Mouse (Mus musculus) Patski (cell line): ENCODE data around the gene Fam214a. TPM values are rescaled to one million over a fixed set of nuclear protein-coding genes. Genes with fewer than 3 reads are reported as not detected.
A peak's percentile ranks its signal among the peaks of the same experiment; 100 is the strongest.

Experiments used
- ATAC-seq: fragments of 100-300 bp; one replicate; pipeline ENCODE4 v1.8.0; 2021
- CTCF ChIA-PET: fragments of 350-600 bp; sonication (Branson Sonifier 250); formaldehyde crosslinking; loops from one replicate; lab custom pipeline; 2022; ENCODE audit warnings: inconsistent platforms; lab: Charles Lee
- POLR2A ChIA-PET: fragments of 350-600 bp; sonication (Branson Sonifier 250); formaldehyde crosslinking; loops from one replicate; lab custom pipeline; 2022; ENCODE audit warnings: antibody characterized with exemption, inconsistent platforms; lab: Charles Lee
- DNase-seq: peaks from one replicate; pipeline ENCODE4 v3.0.0-alpha.2; 2011; ENCODE audit warnings: low read depth, low spot score
- H3K27me3 ChIP-seq: fragments of 371-371 bp; one replicate; pipeline ENCODE4 v1.5.1; 2021
- CTCF ChIP-seq: fragments of 100-300 bp; IDR thresholded peaks from one replicate; pipeline ENCODE4 v1.5.1; 2021
- in situ Hi-C: fragments of 300-500 bp; cut with MboI; formaldehyde crosslinking; loops from 3 replicates; pipeline ENCODE4 v1.11.1; 2018; ENCODE audit warnings: low pct_unique_long_range_greater_than_20kb, mixed read lengths
- polyA plus RNA-seq: library from polyadenylated mRNA; unstranded; gene quantifications from one replicate; pipeline ENCODE4 v1.2.3, GENCODE M21; 2021

The Fam214a gene
- polyA plus RNA-seq, 1 experiment from 2014 or later = 14.3 TPM

DNA sequence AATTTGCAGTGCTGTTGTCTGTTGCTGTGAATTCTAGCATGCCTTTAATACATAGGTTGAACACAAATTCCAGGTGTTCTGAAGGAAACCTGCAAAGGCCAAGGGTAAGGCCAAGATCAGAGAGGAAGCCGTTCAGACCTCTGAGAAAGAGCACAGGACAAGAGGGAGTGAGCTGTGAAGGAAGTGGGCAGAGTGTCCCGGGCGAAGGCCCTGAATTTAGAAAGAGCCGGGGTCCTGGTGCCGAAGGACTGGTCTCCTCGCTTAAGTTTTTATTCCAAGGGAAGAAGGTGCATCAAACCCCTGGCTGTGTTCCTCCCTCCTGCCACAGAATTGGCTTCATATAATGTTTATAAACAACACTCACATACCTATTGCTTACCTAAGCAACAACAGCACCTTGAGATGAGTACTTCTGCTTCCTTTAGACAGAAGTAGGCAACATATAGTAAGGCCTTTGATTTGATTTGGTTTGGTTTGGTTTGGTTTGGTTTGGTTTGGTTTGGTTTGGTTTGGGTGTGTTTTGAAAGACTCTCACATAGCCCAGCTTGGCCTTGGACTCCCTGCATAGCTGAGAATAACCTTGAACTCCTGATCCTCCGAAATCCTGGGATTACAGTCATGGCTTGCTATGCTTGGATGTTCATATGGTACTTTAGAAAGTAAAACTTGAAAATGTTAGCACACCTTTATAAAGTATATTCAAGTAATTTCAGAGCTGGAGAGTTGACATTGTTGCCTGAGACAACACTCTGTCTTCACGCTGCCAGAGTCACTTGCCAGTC lies 16.2 kb downstream of the Fam214a start:
- in situ Hi-C loops = no loop called here
- DNase-seq (no peak), ATAC-seq (no peak)
- no peaks in the 10 kb centered on the region for H3K27me3 ChIP-seq
- TF ChIP-seq CTCF = no peak
- POLR2A ChIA-PET = no interaction called here
- CTCF ChIA-PET = interaction anchor here (1.2 to 1.9 kb wide), 2 partner anchors 43 to 64 kb away, joined by 3 to 4 read pairs; no protein-coding TSS in a partner anchor

DNA sequence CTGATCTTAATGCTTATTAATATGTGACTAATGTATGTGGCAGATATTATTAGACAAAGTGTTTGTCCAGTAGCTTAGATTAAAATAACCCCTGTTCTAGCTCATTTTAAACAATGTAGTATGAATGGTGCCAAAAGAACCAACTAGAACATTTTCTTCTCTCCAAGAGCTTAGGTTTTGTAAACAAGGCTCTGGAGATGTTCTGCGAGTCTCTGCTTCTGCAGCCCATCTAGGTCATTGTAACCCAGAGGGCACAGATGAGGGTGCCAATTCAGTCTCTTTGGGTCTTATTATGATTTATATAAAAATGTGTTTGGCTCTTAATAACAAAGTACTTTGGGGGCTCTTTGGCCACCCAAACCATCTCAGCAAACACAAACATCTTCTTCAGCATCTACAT lies 17.9 kb downstream of the Fam214a start:
- ATAC-seq (no peak), DNase-seq (no peak)
- ChIA-PET POLR2A (interaction anchor here (0.5 kb wide), 1 partner anchor 63 kb away, joined by 3 read pairs; no protein-coding TSS in a partner anchor), CTCF (interaction anchor here (0.8 kb wide), 1 partner anchor 9 kb away, joined by 3 read pairs; no protein-coding TSS in a partner anchor)
- no peak for TF ChIP-seq CTCF
- in situ Hi-C loops = no loop called here
- no peaks in the 10 kb centered on the region for H3K27me3 ChIP-seq

DNA sequence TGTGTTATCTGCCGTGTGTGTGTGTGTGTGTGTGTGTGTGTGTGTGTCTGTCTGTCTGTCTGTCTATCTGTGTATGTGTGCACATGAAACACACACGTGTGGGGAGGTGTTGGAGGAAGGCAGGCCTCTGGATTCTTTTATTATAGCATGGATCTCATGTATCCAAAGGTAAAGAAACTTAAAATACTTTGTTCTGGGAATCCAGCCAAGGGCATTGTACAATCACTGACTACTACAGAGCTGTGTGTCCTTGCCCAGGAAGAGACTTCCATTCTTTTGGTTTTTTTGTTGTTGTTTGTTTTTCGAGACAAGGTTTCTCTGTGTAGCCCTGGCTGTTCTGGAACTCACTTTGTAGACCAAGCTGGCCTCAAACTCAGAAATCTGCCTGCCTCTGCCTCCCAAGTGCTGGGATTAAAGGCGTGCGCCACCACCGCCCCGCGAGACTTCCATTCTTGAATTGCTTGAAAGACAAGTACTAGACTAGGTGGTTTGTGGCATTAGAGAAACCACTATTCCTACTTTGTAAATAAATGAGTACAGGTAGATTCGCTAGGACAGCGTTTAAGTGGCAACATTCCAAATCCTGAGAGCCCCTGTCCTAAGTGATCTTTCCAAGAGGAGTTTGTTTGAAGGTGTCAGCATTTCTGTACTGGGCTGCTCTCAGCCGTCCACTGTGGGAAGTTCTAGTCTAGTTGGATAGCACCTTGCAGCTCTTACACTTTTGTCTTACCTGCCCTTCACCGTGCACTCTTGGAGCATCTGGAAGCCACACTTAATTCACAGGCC lies 18.7 kb downstream of the Fam214a start:
- no peak for TF ChIP-seq CTCF
- DNase-seq (no peak), ATAC-seq (no peak)
- in situ Hi-C loops = no loop called here
- POLR2A ChIA-PET = no interaction called here
- CTCF ChIA-PET = interaction anchor here (0.8 kb wide), 1 partner anchor 9 kb away, joined by 3 read pairs; no protein-coding TSS in a partner anchor
- H3K27me3 ChIP-seq = no peaks in the 10 kb centered on the region

DNA sequence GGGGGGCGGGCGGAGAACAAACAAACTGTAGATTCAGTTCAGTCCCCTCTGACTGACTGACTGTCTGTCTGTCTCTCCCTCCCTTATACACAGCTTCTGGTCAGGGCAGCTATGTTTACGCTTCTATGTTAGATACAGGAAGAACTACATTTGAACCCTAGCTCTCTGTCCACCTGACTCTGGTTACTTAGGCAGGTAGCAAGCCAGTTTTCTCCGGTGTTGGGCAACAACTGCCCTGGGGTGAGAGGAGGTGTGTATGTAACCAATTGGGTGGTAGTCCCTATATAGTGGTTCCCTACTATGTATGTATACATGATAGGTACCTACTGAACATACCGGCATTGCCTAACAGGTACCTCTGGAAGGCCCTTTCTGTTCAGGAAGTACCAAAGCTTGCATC lies 20.1 kb downstream of the Fam214a start:
- in situ Hi-C loops = no loop called here
- DNase-seq (no peak), ATAC-seq (no peak)
- POLR2A ChIA-PET = no interaction called here
- CTCF ChIA-PET = interaction anchor here (1.2 kb wide), 1 partner anchor 9 kb away, joined by 4 read pairs; no protein-coding TSS in a partner anchor
- TF ChIP-seq CTCF = no peak
- H3K27me3 ChIP-seq = no peaks in the 10 kb centered on the region

DNA sequence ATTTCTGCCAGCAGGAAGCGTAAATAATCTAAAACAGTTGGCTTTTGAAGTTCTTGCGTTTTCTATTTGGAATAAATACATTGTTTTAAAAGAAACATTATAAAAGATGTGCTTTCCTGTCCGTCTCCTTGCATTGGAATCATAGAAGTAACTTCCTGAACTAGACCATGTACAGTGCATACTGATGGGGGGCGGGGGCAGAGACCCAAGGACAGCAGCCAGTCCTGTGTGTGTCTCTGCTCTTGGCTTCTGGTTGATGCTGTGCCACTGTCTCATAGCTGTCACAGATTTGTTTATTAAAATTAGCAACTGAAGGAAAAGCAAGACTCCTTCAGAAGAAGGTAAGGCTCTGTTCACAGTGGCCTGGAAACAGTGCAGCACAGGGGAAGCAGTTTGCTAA lies 20.5 kb downstream of the Fam214a start:
- ChIA-PET CTCF (interaction anchor here (1.2 kb wide), 1 partner anchor 10 kb away, joined by 4 read pairs; no protein-coding TSS in a partner anchor), POLR2A (no interaction called here)
- ATAC-seq (no peak), DNase-seq (no peak)
- in situ Hi-C loops = no loop called here
- H3K27me3 ChIP-seq = no peaks in the 10 kb centered on the region
- no peak for TF ChIP-seq CTCF

DNA sequence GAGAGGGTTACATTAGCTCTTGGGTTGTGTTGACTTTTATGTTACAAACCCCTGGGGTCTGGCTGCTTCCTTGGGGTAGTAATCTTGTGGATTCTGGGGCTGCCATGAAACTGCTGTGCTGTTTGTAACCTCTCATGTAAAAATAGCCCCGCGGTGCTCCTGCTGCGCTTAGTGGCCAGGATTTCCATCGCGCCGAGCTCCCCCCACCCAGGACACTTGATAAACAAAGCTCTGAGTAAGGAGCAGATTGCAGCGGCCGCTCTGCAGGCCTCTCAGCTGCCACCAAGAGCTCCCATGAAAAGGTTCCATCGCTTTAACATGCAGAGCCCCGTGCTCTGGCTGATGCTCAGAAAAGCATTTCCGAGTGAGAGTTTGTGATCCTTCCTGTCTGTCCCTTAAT lies 22.1 kb downstream of the Fam214a start:
- no peak for TF ChIP-seq CTCF
- no peaks in the 10 kb centered on the region for H3K27me3 ChIP-seq
- CTCF ChIA-PET = interaction anchor here (0.9 to 1.2 kb wide), 3 partner anchors 10 to 23 kb away, joined by 3 to 7 read pairs (median 3); no protein-coding TSS in a partner anchor
- in situ Hi-C loops = no loop called here
- POLR2A ChIA-PET = interaction anchor here (1.1 kb wide), 1 partner anchor 13 kb away, joined by 3 read pairs; no protein-coding TSS in a partner anchor
- ATAC-seq (no peak), DNase-seq (no peak)

DNA sequence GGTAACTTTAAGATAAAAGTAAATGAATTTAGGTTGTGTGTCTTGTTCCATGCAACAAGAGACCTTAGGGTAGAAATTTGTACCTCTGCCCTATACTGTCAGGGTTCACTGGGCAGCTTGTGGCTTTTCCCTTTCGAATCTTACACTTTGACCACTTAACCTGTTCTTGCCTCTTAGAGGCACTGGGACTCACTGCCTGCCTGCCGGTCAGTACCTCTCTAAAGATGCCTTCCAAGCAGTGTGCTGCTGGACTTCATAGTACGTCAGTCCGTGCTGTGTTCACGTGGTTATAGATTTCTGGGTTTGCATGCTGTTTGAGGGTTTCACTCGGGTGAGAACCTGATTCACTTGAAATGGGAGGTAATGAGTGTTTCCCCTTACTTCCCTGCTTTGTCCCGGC lies 22.7 kb downstream of the Fam214a start:
- H3K27me3 ChIP-seq = no peaks in the 10 kb centered on the region
- peak; percentile 37 for ATAC-seq
- in situ Hi-C loops = no loop called here
- CTCF ChIA-PET = interaction anchor here (1.2 kb wide), 2 partner anchors 10 to 24 kb away, joined by 3 to 7 read pairs; no protein-coding TSS in a partner anchor
- no peak for DNase-seq
- POLR2A ChIA-PET = interaction anchor here (0.7 kb wide), 1 partner anchor 67 kb away, joined by 3 read pairs; no protein-coding TSS in a partner anchor
- TF ChIP-seq CTCF = no peak

DNA sequence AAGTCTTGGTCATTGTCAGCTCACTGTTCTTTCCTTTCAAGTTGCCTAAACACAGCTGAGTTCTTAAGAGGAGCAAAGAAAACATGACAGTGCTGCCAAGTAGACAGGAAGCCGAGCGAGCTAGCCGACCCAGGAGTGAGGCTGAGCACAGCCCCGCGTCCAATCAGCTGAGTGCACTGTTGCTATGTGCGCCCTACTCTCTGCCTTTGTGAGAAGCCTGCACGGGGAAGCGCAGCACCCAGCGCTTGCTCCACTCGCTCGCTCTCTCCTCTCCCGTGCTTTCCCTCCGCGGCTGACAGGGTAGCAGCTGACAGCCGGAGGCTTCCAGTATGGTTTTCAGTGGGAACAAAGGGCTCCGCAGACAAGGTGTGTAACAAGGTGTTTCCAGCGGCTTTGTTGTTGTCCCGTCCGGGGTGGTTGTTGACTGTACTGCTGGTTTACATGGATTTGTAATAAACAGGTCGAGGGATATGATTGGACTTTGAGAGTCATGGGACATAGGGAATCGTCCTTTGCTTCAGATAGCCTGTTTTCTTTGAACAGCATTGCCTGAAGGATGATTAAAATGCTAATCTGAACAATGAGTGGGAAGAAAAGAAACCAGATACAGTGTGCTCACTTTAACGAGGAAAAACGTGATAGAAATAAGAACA lies 23.4 kb downstream of the Fam214a start:
- ATAC-seq (peak; percentile 100), DNase-seq (peak; percentile 59)
- in situ Hi-C loops = no loop called here
- CTCF ChIA-PET = interaction anchor here (1.2 to 3.3 kb wide), 3 partner anchors 15 to 24 kb away, joined by 3 to 10 read pairs (median 3); no protein-coding TSS in a partner anchor
- no peaks in the 10 kb centered on the region for H3K27me3 ChIP-seq
- POLR2A ChIA-PET = interaction anchor here (0.7 kb wide), 1 partner anchor 67 kb away, joined by 3 read pairs; no protein-coding TSS in a partner anchor
- no peak for TF ChIP-seq CTCF

DNA sequence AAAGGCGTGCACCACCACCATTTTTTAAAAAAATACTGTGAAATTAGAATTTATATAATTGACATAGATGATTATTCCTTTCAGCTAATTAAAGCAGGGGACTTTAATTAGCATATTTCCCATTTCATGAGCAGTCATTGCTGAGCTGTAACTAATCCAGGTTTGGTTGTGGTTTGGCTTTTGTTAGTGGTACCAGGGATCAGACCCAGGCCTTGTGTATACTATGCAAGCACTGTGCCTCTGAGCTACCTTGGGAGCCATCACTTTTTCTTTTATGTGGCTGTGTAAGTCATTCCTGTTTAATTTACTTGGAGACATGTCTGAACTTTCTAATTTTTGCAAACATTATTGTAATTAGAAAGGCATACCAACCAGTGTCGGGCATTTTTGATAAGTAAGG lies 24.6 kb downstream of the Fam214a start:
- TF ChIP-seq CTCF = no peak
- H3K27me3 ChIP-seq = no peaks in the 10 kb centered on the region
- in situ Hi-C loops = no loop called here
- ChIA-PET CTCF (interaction anchor here (1.0 to 3.3 kb wide), 3 partner anchors 16 to 47 kb away, joined by 3 to 10 read pairs (median 3); no protein-coding TSS in a partner anchor), POLR2A (no interaction called here)
- no peak for ATAC-seq
- no peak for DNase-seq

DNA sequence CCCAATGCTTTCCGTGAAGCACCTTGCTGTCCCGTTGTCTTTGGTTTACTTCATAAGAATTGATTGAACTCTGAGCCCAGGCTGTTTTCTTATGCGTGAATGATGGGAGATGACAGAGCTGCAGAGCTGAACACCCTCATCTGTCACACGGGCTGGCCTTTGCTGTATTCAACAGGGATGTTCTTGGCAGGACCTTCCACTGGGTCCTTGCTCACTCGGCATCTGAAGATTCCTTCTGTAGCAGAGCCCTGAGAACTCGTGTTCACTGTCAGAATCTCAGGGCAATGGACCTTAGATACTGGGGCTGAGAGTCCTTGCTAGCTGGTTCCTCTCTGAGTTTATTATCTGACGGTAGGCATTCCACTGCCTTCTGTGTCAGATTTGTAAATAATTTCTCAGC lies 25.3 kb downstream of the Fam214a start:
- DNase-seq = no peak
- POLR2A ChIA-PET = no interaction called here
- CTCF ChIA-PET = interaction anchor here (1.0 to 3.3 kb wide), 2 partner anchors 17 to 47 kb away, joined by 3 to 10 read pairs; no protein-coding TSS in a partner anchor
- no peak for TF ChIP-seq CTCF
- no peak for ATAC-seq
- in situ Hi-C loops = no loop called here
- no peaks in the 10 kb centered on the region for H3K27me3 ChIP-seq
